Mouse (Mus musculus): ENCODE measurements at regions not wholly inside any gene's neighbourhood (a gene's known extent, or its start where the extent isn't known, plus 50 kb on each side); places are given as distances from the start of the nearest gene placed in this dataset.

DNA sequence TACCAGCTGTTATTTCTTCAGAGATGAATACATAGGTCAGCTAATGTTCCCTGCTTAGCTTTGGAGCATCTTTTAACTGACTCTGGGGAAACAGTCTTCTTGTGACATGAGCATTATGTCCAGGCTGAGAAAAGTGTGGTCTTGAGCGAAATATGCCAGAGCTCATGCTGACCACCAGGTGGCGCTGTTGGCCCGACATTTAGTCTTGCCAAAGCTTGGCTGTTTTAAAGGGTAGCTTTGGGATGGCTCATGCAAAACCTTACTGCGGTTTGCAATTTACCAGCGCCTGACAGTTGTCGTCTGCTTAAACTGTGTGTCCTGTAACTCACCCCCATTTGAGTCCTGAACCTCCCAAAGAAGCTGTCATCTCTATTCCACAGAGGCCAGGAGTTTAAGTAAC lies 91.6 kb downstream of the Gm525 start:
- no peaks in the 10 kb centered on the region for H3K36me3 ChIP-seq (replicated peaks; ENCODE audit: control insufficient read depth, insufficient read depth, low read depth)
- no peak overlapping the region for H3K4me3 ChIP-seq (ENCODE audit: insufficient read depth in 1 of 2, low read depth in 2 of 2, low read length in 2 of 2)
- H3K9ac ChIP-seq (replicated peaks): no peak overlapping the region
- no peak overlapping the region for H3K4me2 ChIP-seq (ENCODE audit: low read depth)
- DNase-seq (ENCODE audit: low read depth in 3 of 3, low spot score in 3 of 3) (peak; percentile 35 to 39 (median 37)), ATAC-seq (ENCODE audit: insufficient read depth) (no peak)
- TF ChIP-seq CTCF (IDR thresholded peaks at IDR 0.05; ENCODE audit: low read depth): peak; percentile 95
- no peak for TF ChIP-seq EP300 (IDR thresholded peaks at IDR 0.05; ENCODE audit: low read depth)
- H3K27me3 ChIP-seq (ENCODE audit: control insufficient read depth, insufficient read depth, low read length): no peaks in the 10 kb centered on the region
- no peaks in the 10 kb centered on the region for H3K9me3 ChIP-seq (ENCODE audit: control insufficient read depth, low read length)
- H3K27ac ChIP-seq: no peak overlapping the region
- 10% methylated on average over 6 of the region's 6 CpGs for WGBS (ENCODE audit: insufficient replicate concordance)
- no peaks in the 10 kb centered on the region for H3K4me1 ChIP-seq (replicated peaks; ENCODE audit: control insufficient read depth in 2 of 2, insufficient read depth in 2 of 2, low read length in 1 of 2)

DNA sequence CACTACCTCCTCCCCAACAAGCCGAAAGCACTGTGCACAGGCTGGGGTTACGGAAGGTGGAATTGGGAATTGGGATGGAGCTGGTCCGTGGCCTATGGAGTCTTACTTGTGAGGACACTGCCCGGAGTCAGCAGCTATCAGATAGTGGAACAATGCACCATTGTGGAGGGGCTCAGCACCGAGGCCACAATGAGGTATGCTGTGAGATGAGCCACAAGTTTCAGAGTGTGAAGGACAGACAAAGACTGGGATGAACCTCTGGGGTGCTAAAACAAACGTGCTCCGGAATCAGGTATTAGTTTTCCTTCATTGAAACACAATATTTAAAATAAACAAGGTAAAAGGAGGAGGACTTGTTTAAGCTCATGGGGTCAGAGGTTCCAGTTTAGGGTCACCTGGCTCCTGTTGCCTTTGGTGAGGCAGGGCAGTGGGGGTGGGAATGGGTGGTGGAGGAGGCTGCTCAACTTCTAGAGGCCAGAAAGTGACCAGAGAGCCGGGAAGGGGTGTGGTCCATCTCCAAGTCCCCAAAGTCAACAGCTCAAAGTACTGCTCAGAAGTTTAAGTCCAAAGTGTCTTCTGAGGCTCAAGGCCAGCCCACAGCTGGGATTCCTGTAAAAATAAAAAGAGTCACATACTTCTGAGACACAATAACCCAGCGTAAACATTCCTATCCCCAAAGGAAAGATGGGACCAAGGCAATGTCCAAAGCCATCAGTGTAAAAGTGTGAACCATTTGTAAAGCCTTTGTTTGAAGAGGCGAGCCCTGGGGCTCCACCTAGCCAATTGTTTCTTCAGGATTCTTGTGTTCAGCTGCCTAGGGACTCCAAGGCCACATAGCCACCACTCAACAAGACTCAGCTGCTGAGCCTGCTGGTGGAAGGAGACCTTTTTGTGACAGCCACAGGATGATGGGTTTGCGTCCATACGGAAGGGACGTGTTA lies 80.1 kb downstream of the Gm525 start:
- no peak for DNase-seq (ENCODE audit: low read depth in 3 of 3, low spot score in 3 of 3)
- TF ChIP-seq EP300 (IDR thresholded peaks at IDR 0.05; ENCODE audit: low read depth) (no peak), CTCF (IDR thresholded peaks at IDR 0.05; ENCODE audit: low read depth) (no peak)
- Histone ChIP-seq H3K4me1 (replicated peaks; ENCODE audit: control insufficient read depth in 2 of 2, insufficient read depth in 2 of 2, low read length in 1 of 2) (no peaks in the 10 kb centered on the region), H3K9me3 (ENCODE audit: control insufficient read depth, low read length) (no peaks in the 10 kb centered on the region), H3K27me3 (ENCODE audit: control insufficient read depth, insufficient read depth, low read length) (no peaks in the 10 kb centered on the region), H3K9ac (replicated peaks) (no peak overlapping the region), H3K36me3 (replicated peaks; ENCODE audit: control insufficient read depth, insufficient read depth, low read depth) (no peaks in the 10 kb centered on the region), H3K4me3 (ENCODE audit: insufficient read depth in 1 of 2, low read depth in 2 of 2, low read length in 2 of 2) (no peak overlapping the region), H3K27ac (no peak overlapping the region), H3K4me2 (ENCODE audit: low read depth) (no peak overlapping the region)
- no peak for ATAC-seq (ENCODE audit: insufficient read depth)
- 56% methylated on average over 13 of the region's 13 CpGs for WGBS (ENCODE audit: insufficient replicate concordance)

DNA sequence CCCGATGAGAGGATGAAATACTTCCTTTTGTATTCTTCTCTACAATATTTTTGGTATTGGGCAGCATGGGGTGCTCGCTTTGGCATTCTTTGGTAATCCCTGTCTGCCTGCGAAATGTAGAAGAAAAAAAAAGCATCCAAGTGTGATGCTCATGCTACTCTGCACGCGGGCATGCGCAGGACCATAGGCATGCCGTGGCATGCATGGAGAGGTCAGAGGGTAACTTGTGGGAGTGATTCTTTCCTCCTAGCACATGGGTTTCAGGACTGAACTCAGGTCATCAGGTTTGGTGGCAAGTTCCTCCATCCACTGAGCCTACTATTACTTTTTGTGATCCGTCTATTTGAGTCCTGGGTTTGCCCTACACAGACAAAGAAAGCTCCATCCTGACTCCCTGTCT lies 74.3 kb downstream of the Gm525 start:
- TF ChIP-seq EP300 (IDR thresholded peaks at IDR 0.05; ENCODE audit: low read depth) (no peak), CTCF (IDR thresholded peaks at IDR 0.05; ENCODE audit: low read depth) (no peak)

DNA sequence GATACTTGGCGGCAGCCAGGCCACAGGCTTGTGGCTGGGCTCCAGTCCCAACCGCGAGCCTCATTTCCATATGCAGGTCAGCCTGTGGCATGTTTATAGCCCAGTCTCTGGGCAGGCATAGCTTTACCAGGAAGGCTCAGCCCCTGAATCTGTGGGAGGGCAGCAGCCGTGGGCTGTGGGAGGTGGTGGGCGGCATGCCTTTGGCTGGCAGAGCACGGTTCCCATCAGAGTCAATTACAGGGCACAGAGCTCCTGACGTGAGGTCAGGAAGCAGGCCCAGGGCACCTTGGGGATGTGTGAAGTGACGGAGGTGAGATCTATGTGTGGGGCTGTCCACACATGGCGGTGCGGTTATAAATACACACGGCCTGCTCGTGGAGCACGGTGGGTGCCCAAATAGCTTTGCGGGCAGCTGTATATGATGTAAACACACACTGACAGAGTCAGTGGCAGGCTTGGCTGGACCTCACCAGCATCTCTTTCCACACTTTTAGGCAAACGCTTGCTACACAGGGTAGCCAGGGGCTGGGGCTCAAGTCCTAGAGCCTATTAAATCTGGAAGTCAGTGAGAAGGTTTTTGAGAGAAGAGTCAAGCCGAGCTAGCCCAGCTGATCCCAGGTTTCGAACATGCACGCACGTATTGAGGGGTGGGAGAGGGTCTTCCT lies 71.8 kb downstream of the Gm525 start:
- H3K36me3 ChIP-seq (replicated peaks; ENCODE audit: control insufficient read depth, insufficient read depth, low read depth): no peaks in the 10 kb centered on the region
- H3K4me3 ChIP-seq (ENCODE audit: insufficient read depth in 1 of 2, low read depth in 2 of 2, low read length in 2 of 2): no peak overlapping the region
- no peak overlapping the region for H3K9ac ChIP-seq (replicated peaks)
- WGBS (ENCODE audit: insufficient replicate concordance): 51% methylated on average over 19 of the region's 19 CpGs
- H3K9me3 ChIP-seq (ENCODE audit: control insufficient read depth, low read length): no peaks in the 10 kb centered on the region
- H3K27me3 ChIP-seq (ENCODE audit: control insufficient read depth, insufficient read depth, low read length): no peaks in the 10 kb centered on the region
- no peaks in the 10 kb centered on the region for H3K4me1 ChIP-seq (replicated peaks; ENCODE audit: control insufficient read depth in 2 of 2, insufficient read depth in 2 of 2, low read length in 1 of 2)
- ATAC-seq (ENCODE audit: insufficient read depth) (no peak), DNase-seq (ENCODE audit: low read depth in 3 of 3, low spot score in 3 of 3) (no peak)
- no peak overlapping the region for H3K4me2 ChIP-seq (ENCODE audit: low read depth)
- no peak for TF ChIP-seq EP300 (IDR thresholded peaks at IDR 0.05; ENCODE audit: low read depth)
- H3K27ac ChIP-seq: no peak overlapping the region

More for the DNA sequence above, 74.3 kb downstream of the Gm525 start:
- no peaks in the 10 kb centered on the region for H3K4me1 ChIP-seq (replicated peaks; ENCODE audit: control insufficient read depth in 2 of 2, insufficient read depth in 2 of 2, low read length in 1 of 2)
- 73% methylated on average over 8 of the region's 8 CpGs for WGBS (ENCODE audit: insufficient replicate concordance)
- H3K4me3 ChIP-seq (ENCODE audit: insufficient read depth in 1 of 2, low read depth in 2 of 2, low read length in 2 of 2): no peak overlapping the region
- no peaks in the 10 kb centered on the region for H3K9me3 ChIP-seq (ENCODE audit: control insufficient read depth, low read length)
- H3K27ac ChIP-seq: no peak overlapping the region
- ATAC-seq (ENCODE audit: insufficient read depth) (no peak), DNase-seq (ENCODE audit: low read depth in 3 of 3, low spot score in 3 of 3) (no peak)
- no peaks in the 10 kb centered on the region for H3K36me3 ChIP-seq (replicated peaks; ENCODE audit: control insufficient read depth, insufficient read depth, low read depth)
- H3K27me3 ChIP-seq (ENCODE audit: control insufficient read depth, insufficient read depth, low read length): no peaks in the 10 kb centered on the region
- H3K4me2 ChIP-seq (ENCODE audit: low read depth): no peak overlapping the region
- no peak overlapping the region for H3K9ac ChIP-seq (replicated peaks)

DNA sequence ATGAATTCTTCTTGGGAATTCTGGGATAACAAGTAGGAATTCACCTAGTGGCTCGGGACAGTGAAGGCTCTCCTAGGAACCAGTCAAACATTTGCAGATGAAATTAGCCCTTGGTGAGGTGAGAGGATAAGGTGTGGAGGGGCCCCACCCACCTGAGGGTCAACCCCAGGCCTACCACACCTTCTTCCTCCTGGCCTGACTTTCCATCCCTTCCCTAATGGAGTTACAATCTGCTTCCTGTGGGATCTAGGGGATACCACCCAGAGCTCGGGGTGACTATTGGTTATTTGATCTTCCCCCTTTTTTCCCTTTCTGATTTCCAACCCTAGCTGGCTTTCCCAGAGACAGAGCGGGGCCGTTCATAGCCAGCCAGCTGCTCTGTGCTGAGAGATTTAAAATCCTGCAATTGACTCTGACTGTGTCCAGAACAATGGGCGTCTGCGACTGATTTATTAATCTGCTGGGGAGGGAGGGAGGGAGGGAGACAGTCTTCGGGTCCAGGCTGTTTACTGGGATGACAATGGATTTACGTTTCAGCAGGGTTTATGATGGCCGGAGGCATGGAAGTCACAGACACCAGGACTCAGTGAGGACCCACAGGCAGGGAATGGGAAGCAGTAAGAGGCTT lies 69.0 kb downstream of the Gm525 start:
- no peaks in the 10 kb centered on the region for H3K4me1 ChIP-seq (replicated peaks; ENCODE audit: control insufficient read depth in 2 of 2, insufficient read depth in 2 of 2, low read length in 1 of 2)
- H3K36me3 ChIP-seq (replicated peaks; ENCODE audit: control insufficient read depth, insufficient read depth, low read depth): no peaks in the 10 kb centered on the region
- H3K9me3 ChIP-seq (ENCODE audit: control insufficient read depth, low read length): no peaks in the 10 kb centered on the region
- H3K4me3 ChIP-seq (ENCODE audit: insufficient read depth in 1 of 2, low read depth in 2 of 2, low read length in 2 of 2): no peak overlapping the region
- no peaks in the 10 kb centered on the region for H3K27me3 ChIP-seq (ENCODE audit: control insufficient read depth, insufficient read depth, low read length)
- WGBS (ENCODE audit: insufficient replicate concordance): 43% methylated on average over 9 of the region's 9 CpGs
- H3K9ac ChIP-seq (replicated peaks): no peak overlapping the region
- no peak overlapping the region for H3K4me2 ChIP-seq (ENCODE audit: low read depth)
- TF ChIP-seq EP300 (IDR thresholded peaks at IDR 0.05; ENCODE audit: low read depth): no peak
- TF ChIP-seq CTCF (IDR thresholded peaks at IDR 0.05; ENCODE audit: low read depth): no peak
- H3K27ac ChIP-seq: no peak overlapping the region
- DNase-seq (ENCODE audit: low read depth in 3 of 3, low spot score in 3 of 3) (no peak), ATAC-seq (ENCODE audit: insufficient read depth) (no peak)

Data from liver, embryonic 14.5 days (tissue).